10 mouse cellular contexts compared by ENCODE assay signal in genomic region chr11:55533378-55533777, GRCm38 (mm10).
DNase-seq lines count a peak whose midpoint lies in the region; ATAC-seq and TF ChIP-seq lines count a peak whose summit lies in the region.
"Had no signal": no experiment of that assay in that cellular context is flagged by ENCODE, and none has a peak within 500 bp of the region (broad histone marks: within the 10 kb centered on the region; RNA-seq: fewer than 3 reads in every experiment).

No protein-coding gene starts in this region.

- no peaks in the 10 kb centered on the region for H3K27me3 ChIP-seq in hindbrain, embryonic 13.5 days
- H3K27me3 ChIP-seq in hindbrain, embryonic 10.5 days (ENCODE audit: insufficient read depth, poor library complexity, severe bottlenecking): no peaks in the 10 kb centered on the region
- no peaks in the 10 kb centered on the region for H3K27me3 ChIP-seq in intestine, postnatal 0 days (replicated peaks; ENCODE audit: control insufficient read depth, insufficient read depth, low read length)
- H3K27me3 ChIP-seq: embryonic facial prominence, embryonic 12.5 days had no signal

- peaks cover 26% of the 10 kb centered on the region for H3K4me1 ChIP-seq in hindbrain, embryonic 13.5 days (replicated peaks)
- peaks cover 6% of the 10 kb centered on the region; the same call in 1 of the 2 replicates for H3K4me1 ChIP-seq in hindbrain, embryonic 10.5 days (replicated peaks)
- no peaks in the 10 kb centered on the region for H3K4me1 ChIP-seq in intestine, postnatal 0 days (replicated peaks; ENCODE audit: control insufficient read depth, insufficient read depth, low read length)
- H3K4me1 ChIP-seq: embryonic facial prominence, embryonic 12.5 days had no signal

- intact Hi-C loops in left cerebral cortex, postnatal 25 days (cut with DNase I): no loop called here

- H3K9me3 ChIP-seq in hindbrain, embryonic 13.5 days: no peaks in the 10 kb centered on the region
- no peaks in the 10 kb centered on the region for H3K9me3 ChIP-seq in hindbrain, embryonic 10.5 days
- H3K9me3 ChIP-seq in intestine, postnatal 0 days (ENCODE audit: control insufficient read depth): no peaks in the 10 kb centered on the region
- H3K9me3 ChIP-seq: embryonic facial prominence, embryonic 12.5 days had no signal

- no peak overlapping the region for H3K4me2 ChIP-seq in hindbrain, embryonic 13.5 days
- H3K4me2 ChIP-seq in intestine, postnatal 0 days (replicated peaks; ENCODE audit: low read depth): no peak overlapping the region
- H3K4me2 ChIP-seq: embryonic facial prominence, embryonic 12.5 days had no signal

- 0 out of 2 replicates have a peak, but pooled peaks have one; percentile 43 for ATAC-seq in hindbrain, embryonic 13.5 days (ENCODE audit: low FRiP score)
- ATAC-seq in intestine, postnatal 0 days: no peak

- no peak overlapping the region for H3K4me3 ChIP-seq in hindbrain, embryonic 13.5 days
- H3K4me3 ChIP-seq in hindbrain, embryonic 10.5 days: no peak overlapping the region
- H3K4me3 ChIP-seq in intestine, postnatal 0 days (ENCODE audit: low read depth, low read length): no peak overlapping the region
- H3K4me3 ChIP-seq: embryonic facial prominence, embryonic 12.5 days; myocyte had no signal

- DNase-seq in hindbrain, embryonic 10.5 days (ENCODE audit: low spot score): no peak
- DNase-seq in cerebellum, adult 11 months: peak; percentile 80
- DNase-seq in frontal cortex, adult 2 months (ENCODE audit: extremely low spot score in 1 of 2, low spot score in 1 of 2): peak; percentile 17 to 84
- peak; percentile 79 to 88 for DNase-seq in left cerebral cortex, postnatal 25 days (ENCODE audit: low spot score in 2 of 2)
- DNase-seq in urinary bladder, postnatal 25 days (ENCODE audit: low spot score): no peak
- DNase-seq in embryo, embryonic 10.5 days (ENCODE audit: low spot score): no peak

- peaks cover 24% of the 10 kb centered on the region for H3K36me3 ChIP-seq in hindbrain, embryonic 13.5 days
- H3K36me3 ChIP-seq in hindbrain, embryonic 10.5 days: peaks cover 81% of the 10 kb centered on the region
- no peaks in the 10 kb centered on the region for H3K36me3 ChIP-seq in intestine, postnatal 0 days (ENCODE audit: control insufficient read depth, insufficient read depth)
- H3K36me3 ChIP-seq: embryonic facial prominence, embryonic 12.5 days had no signal

- no peak for TF ChIP-seq CTCF in intestine, postnatal 0 days (IDR thresholded peaks at IDR 0.05; ENCODE audit: low read depth)

- peak overlapping the region; percentile 72 for H3K27ac ChIP-seq in hindbrain, embryonic 13.5 days
- H3K27ac ChIP-seq in hindbrain, embryonic 10.5 days: no peak overlapping the region
- no peak overlapping the region for H3K27ac ChIP-seq in intestine, postnatal 0 days (ENCODE audit: low read depth, low read length)
- H3K27ac ChIP-seq: embryonic facial prominence, embryonic 12.5 days had no signal

- WGBS in hindbrain, embryonic 13.5 days: 57% methylated on average over 5 of the region's 5 CpGs
- WGBS in hindbrain, embryonic 10.5 days: 84% methylated on average over 5 of the region's 5 CpGs
- 64% methylated on average over 5 of the region's 5 CpGs for WGBS in intestine, postnatal 0 days

- H3K9ac ChIP-seq in hindbrain, embryonic 13.5 days: no peak overlapping the region
- no peak overlapping the region for H3K9ac ChIP-seq in intestine, postnatal 0 days (ENCODE audit: low read depth, low read length)
- H3K9ac ChIP-seq: embryonic facial prominence, embryonic 12.5 days had no signal

Comparison
In these comparisons a context has a peak if more than half of its experiments do, and no peak if none do; other contexts are left out.
1. DNase-seq: peak in cerebellum, adult 11 months (single experiment), frontal cortex, adult 2 months (2 of 2) and left cerebral cortex, postnatal 25 days (2 of 2); none in hindbrain, embryonic 10.5 days (single experiment), urinary bladder, postnatal 25 days (single experiment) and embryo, embryonic 10.5 days (single experiment).